In genomic region chr9:35320288-35320687, GRCm38 (mm10) we compare ENCODE assay signal across 14 mouse cellular contexts.
"Had no signal": no experiment of that assay in that cellular context is flagged by ENCODE, and none has a peak within 500 bp of the region (broad histone marks: within the 10 kb centered on the region; RNA-seq: fewer than 3 reads in every experiment).

No protein-coding gene starts in this region.

- H3K9me3 ChIP-seq: intestine, embryonic 15.5 days; limb, embryonic 13.5 days; midbrain, embryonic 12.5 days; neural tube, embryonic 13.5 days had no signal

- H3K27ac ChIP-seq: intestine, embryonic 15.5 days; kidney, postnatal 0 days; layer of hippocampus, adult 2 months; liver, embryonic 14.5 days; midbrain, embryonic 12.5 days; neural tube, embryonic 13.5 days had no signal

- H3K4me2 ChIP-seq: intestine, embryonic 15.5 days; limb, embryonic 13.5 days; midbrain, embryonic 12.5 days; neural tube, embryonic 13.5 days had no signal

- H3K9ac ChIP-seq: intestine, embryonic 15.5 days; limb, embryonic 13.5 days; liver, embryonic 14.5 days; midbrain, embryonic 12.5 days; neural tube, embryonic 13.5 days had no signal

- H3K4me3 ChIP-seq: intestine, embryonic 15.5 days; layer of hippocampus, adult 2 months; limb, embryonic 13.5 days; midbrain, embryonic 12.5 days; neural tube, embryonic 13.5 days had no signal

- ATAC-seq: intestine, embryonic 15.5 days; midbrain, embryonic 16.5 days had no signal

- H3K36me3 ChIP-seq: intestine, embryonic 15.5 days; limb, embryonic 13.5 days; midbrain, embryonic 12.5 days; neural tube, embryonic 13.5 days had no signal

- H3K27me3 ChIP-seq: intestine, embryonic 15.5 days; limb, embryonic 13.5 days had no signal

- DNase-seq: lung, adult 18-20 months; retina, postnatal 1 day; right cerebral cortex, postnatal 4 days; spleen, adult 18-20 months; thymus, adult 18-20 months; thymus, postnatal 14 days had no signal
